16 mouse cellular contexts compared by ENCODE assay signal in the genomic region with DNA sequence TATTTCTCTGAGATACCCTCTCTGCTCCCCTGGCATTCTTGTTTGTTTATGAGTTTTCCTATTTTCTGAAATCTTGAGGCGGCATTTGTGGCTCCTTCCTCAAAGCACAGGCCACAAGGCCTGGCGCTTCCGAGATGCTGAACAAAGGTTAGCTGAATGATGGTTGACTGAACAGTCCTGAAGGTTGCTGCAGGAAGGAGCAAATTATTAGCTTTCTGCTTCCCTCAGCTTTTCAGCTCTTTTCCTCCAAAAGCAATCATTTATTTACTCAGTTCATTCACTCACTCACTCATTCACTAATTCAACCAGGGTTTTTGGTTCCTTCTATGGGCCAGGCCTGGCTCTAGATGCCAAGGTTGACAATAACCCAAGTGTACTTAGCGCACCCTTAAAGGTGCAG.
"Had no signal": no experiment of that assay in that cellular context is flagged by ENCODE, and none has a peak within 500 bp of the region (broad histone marks: within the 10 kb centered on the region; RNA-seq: fewer than 3 reads in every experiment).

No protein-coding gene starts in this region.

- ATAC-seq: midbrain, embryonic 13.5 days; midbrain, embryonic 16.5 days had no signal

- DNase-seq: layer of hippocampus, adult 9-11 months; layer of hippocampus, postnatal 36 days; liver, embryonic 13.5 days; lung, adult 2 months; lung, postnatal 14 days; lung, postnatal 4 days; retina, postnatal 1 day; thymus, postnatal 25 days had no signal

- H3K27ac ChIP-seq: hindbrain, embryonic 15.5 days; layer of hippocampus, adult 2 months; left cerebral cortex, adult 2 months; liver, embryonic 13.5 days; midbrain, embryonic 13.5 days; neural tube, embryonic 13.5 days; stomach, embryonic 15.5 days had no signal

- H3K9ac ChIP-seq: hindbrain, embryonic 15.5 days; liver, embryonic 13.5 days; midbrain, embryonic 13.5 days; neural tube, embryonic 13.5 days; stomach, embryonic 15.5 days had no signal

- H3K4me2 ChIP-seq: hindbrain, embryonic 15.5 days; liver, embryonic 13.5 days; midbrain, embryonic 13.5 days; neural tube, embryonic 13.5 days; stomach, embryonic 15.5 days had no signal

- H3K4me1 ChIP-seq: hindbrain, embryonic 15.5 days; liver, embryonic 13.5 days; midbrain, embryonic 13.5 days; neural tube, embryonic 13.5 days; stomach, embryonic 15.5 days had no signal

- H3K27me3 ChIP-seq: hindbrain, embryonic 15.5 days; liver, embryonic 13.5 days; midbrain, embryonic 13.5 days; neural tube, embryonic 13.5 days; stomach, embryonic 15.5 days had no signal

- H3K9me3 ChIP-seq: hindbrain, embryonic 15.5 days; liver, embryonic 13.5 days; midbrain, embryonic 13.5 days; neural tube, embryonic 13.5 days; stomach, embryonic 15.5 days had no signal

- H3K4me3 ChIP-seq: hindbrain, embryonic 15.5 days; layer of hippocampus, adult 2 months; left cerebral cortex, adult 2 months; liver, embryonic 13.5 days; midbrain, embryonic 13.5 days; myocyte; neural tube, embryonic 13.5 days; stomach, embryonic 15.5 days had no signal

- H3K36me3 ChIP-seq: hindbrain, embryonic 15.5 days; liver, embryonic 13.5 days; midbrain, embryonic 13.5 days; neural tube, embryonic 13.5 days; stomach, embryonic 15.5 days had no signal
